Mouse (Mus musculus): ENCODE measurements around the gene Lamb3.

The Lamb3 gene

DNA sequence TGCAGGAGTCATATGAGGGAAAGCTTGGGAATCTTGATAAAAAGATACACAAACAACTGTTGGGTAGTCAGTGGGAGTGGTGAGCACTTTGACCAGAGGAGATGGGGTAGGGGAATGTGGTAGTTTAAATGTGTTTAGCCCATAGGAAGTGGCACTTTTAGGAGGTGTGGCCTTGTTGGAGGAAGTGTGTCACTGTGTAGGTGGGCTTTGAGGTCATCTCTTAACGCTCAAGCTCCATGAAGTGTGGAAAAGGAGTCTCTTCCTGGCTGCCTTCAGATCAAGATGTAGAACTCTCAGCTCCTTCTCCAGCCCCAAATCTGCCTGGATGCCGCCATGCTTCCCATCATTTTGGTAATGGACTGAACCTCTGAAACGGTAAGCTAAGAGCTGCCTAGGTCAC is at the start of gene Lamb3:
Gene Lamb3, plus strand, starts transcription at position 197 of the 400 bp plus-strand sequence.
- DNase-seq (ENCODE audit: low read depth) = peak; percentile 70

DNA sequence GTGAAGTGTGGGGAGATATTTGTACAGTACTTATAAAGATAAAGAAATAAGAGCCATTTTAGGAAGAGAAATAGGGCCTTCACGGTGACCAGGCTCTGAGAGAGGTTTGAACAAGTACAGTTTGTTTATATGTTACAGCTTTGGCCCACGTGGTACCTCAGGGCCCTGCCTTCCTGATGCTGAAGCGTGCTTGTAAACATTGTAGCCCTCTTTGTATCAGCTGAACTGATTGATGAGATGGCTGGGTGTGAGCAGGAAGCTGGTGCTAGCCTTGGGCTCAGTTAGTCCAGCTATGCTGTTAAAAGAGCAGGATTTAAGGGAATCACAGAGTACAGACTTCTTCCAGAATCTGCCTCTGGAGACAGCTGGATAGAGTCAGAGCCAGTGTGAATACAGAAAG is 48.3 kb upstream of the Lamb3 start:
- DNase-seq (ENCODE audit: low read depth) = no peak

DNA sequence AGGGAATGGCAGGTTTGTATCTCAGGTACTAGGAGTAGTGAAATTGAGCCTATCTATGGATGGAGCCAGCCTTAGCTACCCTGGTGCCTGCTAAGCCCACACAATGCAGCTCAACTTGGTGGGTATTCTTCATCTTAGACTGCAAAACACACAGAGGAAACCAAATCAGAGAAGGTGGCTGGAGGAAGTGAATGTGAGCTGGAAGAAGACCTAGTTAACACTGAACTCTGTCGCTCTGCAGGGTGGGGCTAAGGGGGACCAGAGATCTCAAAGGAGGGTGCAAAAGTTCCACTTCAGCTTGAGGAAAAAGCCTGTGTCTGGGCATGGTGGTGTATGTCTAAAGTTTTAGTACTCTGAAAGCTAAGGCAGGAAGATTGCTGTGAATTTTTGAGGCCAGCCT is 47.9 kb upstream of the Lamb3 start:
- DNase-seq (ENCODE audit: low read depth) = no peak

DNA sequence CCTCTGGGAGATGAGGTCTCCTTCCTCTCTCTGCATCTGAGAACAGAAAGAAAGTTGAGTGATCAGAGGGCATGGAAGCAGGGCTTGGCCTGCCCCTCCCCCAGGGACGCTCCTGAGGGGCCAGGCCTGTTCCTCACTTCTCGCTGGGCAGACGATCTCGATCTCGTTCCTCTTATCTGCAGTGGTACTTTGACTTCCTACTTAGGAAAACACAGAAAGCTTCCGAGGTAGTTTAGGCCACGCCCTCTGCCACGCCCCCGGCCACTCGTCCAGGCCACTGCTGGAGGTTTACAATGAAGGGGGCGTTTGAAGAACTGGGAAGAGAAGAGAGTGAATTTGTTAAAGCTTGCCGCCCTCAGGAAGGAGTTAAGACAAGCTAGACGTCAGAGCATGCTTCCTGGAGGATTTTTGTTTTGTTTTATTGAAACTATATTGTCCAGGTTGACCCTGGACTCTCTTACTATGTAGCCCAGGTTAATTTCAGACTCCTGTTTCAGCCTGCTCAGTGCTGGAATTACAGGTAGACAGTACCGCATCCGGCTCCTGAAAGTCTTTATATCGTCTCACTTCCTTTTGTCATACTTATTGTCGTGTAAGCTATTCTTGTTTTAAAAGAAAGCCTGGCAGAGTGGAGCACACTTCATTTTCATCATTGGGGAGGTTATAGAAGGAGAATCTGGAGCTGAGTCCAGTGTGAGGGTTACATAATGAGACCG is 47.0 kb upstream of the Lamb3 start:
- peak; percentile 79 for DNase-seq (ENCODE audit: low read depth)

DNA sequence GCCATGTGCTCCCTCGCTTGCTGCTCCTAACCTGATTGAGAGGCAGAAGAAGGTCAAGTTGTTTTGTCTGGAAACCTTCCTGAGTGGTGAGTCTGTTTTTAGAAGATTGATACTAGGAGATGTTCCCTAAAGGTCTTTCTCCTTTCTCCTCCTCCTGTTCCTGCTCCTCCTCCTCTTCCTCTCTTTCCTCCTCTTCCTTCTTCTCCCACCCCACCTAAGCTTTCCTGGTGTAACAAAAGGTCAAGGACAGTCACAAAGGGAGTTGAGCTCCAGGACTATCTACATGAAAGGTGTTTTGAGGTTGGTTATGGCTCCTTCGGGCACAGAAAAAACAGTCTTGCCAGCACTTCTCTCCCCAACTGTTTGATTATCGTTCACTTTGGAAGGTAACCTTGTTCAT is 39.8 kb upstream of the Lamb3 start, which contains the start of gene A130010J15Rik:
Gene A130010J15Rik, plus strand, starts transcription at position 301 of the 400 bp plus-strand sequence.
- no peak for DNase-seq (ENCODE audit: low read depth)

DNA sequence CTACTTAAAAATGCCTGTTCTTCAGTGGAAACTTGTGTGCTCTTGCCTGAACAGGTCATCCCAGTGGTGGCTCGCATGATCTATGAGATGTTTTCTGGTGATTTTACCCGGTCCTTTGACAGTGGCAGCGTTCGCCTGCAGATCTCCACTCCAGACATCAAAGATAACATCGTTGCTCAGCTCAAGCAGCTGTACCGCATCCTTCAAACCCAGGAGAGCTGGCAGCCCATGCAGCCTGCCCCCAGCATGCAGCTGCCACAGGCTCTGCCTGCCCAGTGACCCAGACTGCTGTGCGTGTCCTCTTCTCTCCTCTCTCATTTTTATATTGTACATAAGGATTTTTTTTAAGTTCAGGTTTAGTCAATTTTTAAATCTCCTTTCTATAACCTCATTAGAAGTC is 38.3 kb upstream of the Lamb3 start:
- DNase-seq (ENCODE audit: low read depth) = peak; percentile 8

DNA sequence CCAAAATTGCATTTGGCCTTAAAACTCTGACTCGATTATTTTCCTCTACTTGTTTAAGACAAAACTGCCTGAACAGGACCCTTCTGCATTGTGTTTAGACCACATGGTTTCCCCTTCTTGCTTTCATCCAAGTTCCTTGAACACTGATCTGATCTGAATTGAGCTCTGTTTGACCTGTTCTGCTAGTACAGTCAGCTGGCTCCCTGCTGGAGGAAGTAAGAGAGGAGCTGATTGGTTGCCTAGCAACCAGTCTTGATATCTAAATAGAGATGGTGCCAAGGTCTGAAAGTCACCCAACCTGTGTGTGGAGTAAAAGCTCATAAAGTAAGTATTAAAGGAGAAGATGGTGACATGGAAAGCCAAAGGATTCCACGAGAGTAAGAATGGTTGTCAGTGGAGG is 37.6 kb upstream of the Lamb3 start:
- DNase-seq (ENCODE audit: low read depth) = peak; percentile 68

DNA sequence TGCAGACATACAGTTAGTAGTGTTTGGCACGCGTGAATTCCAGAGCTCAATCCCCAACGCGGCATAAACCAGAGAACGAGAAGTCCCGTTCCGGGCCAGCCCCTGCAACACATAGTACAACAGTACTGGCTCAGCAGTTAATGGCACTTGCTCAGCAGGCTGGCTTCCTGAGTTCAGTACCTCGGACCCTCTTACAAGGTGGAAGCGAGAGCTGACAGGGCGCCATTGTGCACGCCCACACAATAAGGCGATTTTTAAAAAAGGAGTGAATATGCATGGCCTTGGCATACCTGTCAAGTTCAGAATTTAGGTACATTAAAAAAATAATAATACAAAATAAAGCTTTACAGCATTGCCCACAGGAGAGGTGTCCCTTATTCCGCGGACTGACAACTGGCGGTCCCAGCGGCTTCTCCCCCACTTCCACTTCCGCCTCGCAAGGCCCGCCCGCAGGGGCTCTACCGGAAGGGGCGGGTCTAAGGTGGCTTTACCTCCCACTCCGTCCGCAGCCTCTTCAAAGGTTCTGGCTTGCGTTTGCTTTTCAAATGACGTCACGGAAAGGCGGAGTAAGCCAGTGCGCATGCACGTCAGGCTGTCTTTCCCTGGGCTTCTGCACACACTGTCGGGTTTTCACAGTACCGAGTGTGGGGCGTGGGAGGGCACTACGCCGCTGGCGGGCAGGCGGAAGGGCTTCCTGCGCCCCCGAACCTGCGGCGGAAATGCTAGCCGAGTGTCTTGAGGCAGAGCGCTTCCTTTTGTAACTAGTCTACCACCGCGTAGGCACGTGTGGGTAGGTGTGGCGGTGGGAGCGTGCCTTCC is 34.3 kb upstream of the Lamb3 start:
- DNase-seq (ENCODE audit: low read depth) = peak; percentile 100

DNA sequence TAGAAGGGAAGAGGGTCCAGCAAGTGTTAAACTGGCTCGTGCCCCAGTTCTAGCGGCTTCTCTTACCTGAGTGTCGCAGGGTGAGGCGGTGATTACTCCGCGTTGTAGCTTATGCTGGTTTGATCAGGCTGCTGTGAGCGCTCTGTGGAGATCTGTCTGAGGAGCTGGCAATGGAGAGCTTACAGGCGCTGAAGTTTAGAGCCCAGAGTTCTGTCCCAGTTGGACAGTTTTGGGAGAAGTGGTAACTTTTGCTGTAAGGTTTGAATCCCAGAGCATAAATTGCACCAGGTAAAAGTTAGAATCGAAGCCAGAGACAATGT is 33.7 kb upstream of the Lamb3 start:
- DNase-seq (ENCODE audit: low read depth) = no peak

DNA sequence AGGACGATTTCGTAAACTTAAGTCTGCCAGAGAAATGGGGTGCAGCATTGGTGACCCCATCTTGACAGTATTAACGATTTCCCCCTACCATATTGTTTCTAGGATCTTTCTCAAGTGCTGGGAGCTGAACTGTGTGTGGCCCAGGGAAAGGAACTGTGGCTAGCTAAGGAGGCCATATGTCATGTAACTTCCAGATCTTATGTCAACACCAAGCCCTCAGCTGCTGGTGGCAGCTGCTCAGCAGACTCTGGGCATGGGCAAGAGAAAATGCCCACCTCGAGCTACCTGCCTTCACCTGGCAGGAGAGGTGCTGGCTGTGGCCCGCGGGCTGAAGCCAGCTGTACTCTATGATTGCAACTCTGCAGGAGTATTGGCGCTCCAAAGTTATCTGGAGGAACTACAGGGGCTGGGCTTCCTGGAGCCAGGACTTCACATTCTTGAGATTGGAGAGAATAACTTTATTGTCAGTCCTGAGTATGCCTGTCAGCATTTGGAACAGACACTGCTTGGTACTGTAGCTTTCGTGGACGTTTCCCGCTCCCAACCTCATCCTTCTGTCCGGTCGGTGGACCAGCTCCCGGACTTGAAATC is 33.3 kb upstream of the Lamb3 start:
- no peak for DNase-seq (ENCODE audit: low read depth)

DNA sequence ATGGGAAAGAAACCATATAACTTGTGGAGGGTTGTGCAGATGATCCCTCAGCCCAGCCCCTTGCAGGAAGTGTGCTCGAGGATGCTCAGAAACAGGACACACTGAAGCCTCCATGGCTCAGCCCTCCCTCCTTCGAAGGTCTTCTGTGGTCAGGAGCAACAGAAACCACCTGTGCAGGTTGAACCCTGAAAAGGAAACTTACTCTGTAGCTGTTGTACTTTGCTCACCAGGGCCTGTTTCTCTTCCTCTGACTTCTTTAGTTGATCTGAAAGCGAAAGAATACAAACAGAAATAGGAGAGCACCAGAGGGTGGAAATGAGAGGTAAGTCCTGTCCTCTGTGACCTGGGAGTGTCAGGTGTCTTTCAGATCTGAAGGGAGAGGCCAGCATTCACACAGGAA is 26.4 kb upstream of the Lamb3 start:
- DNase-seq (ENCODE audit: low read depth) = peak; percentile 77

DNA sequence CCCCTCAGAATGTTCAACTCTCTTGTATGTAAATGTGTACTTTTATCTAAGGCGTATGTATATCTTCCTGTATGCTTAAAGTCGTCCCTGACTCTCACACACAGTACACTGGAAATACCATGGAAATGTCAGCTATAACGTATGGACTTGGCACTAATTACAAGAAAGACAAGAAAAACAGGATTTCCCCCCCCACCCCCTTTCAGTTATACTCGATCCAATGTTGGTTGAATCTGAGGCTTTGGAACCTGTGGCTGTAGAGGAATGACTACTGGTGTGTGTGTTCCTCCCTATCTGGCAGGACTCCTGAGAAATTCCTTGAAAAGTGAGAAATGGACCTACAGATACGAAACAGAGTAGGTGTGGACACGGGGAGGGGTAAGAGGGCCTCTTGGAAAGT is 19.2 kb upstream of the Lamb3 start:
- no peak for DNase-seq (ENCODE audit: low read depth)

DNA sequence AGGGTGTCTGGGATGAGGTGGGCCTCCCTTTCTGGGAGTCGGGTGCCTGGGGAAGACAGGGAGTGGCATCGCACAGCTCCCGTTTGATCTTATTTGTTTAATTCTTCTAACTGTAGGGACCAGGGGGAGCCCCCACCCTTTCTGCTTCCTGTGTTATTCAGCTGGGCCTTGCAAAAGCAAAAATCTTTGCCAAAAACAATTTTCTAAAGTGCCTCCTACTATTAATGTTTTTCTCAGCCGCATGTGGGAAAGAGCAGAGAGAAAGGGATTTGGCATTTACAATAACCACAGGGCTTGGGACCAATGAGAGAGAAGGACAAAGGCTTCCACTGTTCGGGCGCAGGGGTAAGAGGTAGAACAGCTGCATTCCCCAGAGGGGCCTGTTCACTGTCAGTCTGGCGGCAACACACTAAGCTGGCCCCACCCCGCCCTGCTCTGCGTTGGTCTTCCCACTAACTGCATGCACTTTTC is 18.3 kb upstream of the Lamb3 start:
- DNase-seq (ENCODE audit: low read depth) = peak; percentile 76

DNA sequence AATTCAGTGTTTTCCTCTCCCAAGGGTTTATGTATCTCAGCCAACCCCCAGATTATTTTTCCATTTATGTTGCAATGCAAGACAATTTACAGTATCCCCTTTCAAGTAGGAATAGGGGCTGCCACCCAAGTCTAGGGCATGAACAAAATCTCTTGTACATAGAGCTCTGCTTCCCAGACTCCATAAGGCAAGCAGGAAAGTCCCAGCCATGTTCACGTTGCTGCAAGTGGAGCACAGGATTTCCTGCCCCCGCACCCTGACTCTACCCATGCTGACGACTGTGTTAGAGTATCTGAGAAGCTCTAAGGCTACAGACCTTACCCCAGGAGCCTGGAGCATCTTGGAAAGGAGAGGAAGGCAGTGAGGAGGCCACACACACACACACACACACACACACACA is 17.7 kb upstream of the Lamb3 start:
- peak; percentile 55 for DNase-seq (ENCODE audit: low read depth)

DNA sequence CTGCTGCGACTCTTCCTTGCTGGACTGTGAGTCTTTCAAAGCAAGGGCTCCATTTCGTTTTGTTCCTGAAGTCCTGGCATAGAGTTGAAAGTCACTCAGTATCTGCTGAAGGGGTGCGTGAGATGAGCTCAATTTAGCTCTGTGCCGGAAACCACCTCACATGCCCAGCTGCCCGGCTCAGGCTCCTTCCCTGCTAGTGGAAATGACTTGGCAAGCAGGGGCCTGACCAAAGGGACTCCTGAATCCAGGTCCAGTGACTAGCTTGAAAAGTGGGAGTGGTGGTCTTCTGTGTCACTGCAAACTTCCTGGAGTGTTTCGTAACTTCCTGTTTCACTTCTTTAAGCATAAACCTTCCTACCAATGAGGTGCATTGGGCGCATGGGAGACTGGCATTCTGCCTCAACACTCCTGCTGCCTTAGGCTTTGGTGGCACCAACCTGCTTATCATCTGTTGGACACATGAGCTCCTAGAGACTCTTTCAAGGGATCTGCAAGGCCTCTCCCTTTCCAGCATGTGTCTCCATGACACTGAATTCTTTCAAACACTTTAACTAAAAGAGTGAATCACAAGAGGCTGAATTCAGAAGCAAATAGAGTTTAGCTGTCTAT is 15.7 kb upstream of the Lamb3 start:
- peak; percentile 53 for DNase-seq (ENCODE audit: low read depth)

DNA sequence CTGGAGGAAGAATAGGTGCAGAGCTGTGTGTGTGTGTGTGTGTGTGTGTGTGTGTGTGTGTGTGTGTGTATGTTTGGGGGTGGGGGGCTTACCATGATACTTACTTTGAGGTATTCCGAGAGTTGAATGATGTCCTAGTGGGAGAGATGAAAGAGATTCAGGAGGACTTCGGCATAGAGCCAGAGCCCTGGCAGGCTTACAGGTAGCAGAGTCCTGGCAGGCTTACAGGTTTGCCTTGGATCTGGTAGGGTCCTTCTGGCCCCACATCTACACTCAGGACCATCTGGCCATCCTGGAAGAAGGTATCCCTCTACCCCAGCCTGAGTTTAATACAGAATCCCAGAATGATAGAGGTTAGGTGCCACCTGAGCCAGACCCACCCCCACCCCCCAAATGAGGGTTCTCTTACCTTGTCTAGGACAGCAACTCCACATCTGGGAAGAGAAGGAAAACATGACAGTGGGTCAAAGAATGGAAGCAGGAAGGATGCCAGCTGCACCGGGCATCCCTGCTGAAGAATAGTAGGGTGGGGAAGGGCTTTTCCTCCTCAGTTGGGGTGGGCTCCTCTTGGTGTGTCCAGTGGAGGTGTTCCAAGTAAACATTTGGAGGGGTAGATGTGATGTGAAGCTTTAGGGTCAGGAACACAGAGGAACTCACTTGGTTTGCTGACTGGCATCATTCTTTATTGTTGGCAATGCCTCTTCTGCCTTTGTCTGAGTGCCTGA is 12.9 kb upstream of the Lamb3 start:
- no peak for DNase-seq (ENCODE audit: low read depth)

DNA sequence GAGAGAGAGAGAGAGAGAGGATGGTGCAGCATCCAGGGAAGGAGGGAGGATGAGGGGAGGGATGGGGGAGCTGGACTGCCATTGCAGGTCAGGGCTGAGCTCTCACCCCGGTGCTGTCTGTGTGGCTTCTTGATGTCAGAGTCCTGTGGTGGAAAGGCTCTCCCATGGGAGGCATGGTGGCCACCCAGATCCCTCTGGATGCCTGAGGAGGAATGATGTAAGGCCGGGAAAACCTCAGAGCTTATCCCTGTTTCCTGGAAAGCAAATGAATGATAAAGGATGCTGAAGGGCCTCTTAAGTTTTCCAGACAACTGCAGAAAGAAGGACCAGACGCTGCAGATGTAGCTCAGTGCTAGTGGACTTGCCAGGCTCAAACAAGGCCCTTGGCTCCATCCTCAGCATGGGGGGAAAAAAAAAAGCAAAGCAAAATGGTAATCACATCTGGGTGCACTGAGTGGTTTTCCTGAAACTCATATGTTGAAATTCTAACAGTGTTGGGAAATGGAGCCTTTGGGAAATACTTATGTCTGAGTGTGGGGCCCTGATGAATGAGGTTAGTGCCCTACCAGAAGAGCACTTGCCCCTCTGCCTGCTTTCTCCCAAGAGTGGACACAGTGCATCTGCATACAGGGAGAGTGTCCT is 12.2 kb upstream of the Lamb3 start:
- no peak for DNase-seq (ENCODE audit: low read depth)

DNA sequence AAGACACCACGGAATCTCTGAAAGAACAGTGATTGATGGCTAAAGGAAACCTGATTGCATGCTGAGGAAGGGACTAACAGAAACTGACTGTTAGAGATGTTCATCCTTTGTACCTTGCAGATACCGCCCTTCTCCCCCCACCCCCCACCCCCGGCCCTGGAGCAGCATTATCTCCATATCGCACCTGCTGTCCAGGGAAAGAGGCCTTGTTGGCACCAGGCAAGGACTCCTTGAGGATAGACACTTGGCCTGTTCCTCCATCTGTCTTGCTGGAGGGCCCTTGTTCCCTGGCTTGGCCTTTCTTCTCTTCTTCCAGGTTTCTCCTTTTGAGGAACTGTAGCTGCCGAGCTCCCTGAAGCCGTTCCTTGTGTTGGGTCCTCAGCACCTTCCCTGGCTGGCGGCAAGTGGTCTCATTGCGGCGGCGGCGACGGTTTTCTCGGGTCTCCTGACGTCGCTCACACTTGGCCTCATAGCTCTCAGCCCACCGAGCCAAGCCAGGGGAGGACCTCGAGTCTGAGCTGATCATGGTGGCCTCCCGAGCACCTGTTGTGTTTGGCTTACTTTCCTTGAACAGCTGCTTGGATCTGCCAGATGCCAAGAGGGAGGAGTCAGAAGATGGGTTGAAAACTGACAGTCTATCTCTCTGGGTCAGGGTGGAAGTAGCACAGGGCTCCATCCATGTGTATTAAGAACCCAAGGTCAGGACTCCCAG is 9.8 kb upstream of the Lamb3 start:
- DNase-seq (ENCODE audit: low read depth) = no peak

DNA sequence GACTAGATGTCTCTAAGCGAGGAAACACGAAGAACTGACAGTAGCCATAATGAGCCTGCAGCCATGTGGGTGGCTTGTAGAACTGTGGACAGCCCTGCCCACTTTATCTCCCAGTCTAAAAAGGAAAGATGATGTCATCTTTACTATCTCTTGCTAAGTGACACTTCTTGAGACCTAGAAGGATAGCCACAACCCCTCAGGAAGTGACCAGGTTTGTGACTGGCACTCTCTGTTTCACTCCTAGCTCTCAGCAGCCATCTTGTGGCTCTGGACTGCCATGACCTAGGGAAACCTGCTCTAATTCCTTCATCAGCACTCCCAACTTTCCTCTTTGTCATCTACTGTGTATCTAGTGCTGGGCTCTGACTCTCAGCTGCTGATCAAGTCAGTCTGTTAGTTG is 9.2 kb upstream of the Lamb3 start:
- peak; percentile 70 for DNase-seq (ENCODE audit: low read depth)

DNA sequence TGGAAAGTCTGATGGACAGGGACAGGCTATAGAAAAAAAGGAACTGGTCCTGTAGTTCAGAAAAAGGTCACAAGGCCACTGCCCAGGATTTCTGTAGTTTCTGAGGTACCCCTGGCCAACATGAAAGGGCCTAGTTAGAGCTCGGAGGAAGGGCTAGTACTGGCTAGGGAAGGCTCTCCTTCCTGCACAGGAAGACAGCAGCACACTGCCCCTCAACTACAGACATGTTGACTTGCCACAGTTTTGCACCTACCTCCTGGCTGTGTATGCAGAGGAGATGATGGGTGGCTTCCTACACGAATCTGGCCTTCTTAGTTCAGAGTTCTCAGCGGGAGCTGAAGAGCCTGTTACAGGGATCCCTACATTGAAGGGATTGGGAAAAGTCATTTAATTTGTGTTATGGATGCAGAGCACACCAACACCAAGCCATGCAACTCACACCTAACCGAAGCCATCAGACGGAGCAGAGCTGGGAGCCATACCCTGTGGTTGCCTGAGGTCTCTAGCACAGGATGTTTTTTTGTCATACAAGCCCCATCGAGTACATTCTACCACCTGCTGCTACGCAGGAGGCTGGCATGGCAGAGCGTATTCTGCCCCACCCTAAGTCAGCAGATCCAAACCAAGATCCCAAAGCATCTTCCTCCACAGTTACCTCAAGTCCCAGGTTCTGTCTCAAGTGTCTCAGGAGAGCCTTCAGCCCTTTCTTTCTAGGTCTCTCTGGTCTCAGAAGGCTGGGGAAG is 6.7 kb upstream of the Lamb3 start:
- DNase-seq (ENCODE audit: low read depth) = peak; percentile 93

Data from induced T-regulatory cell, adult 2 months (primary cell).